Mouse (Mus musculus) heart, postnatal 4 days (tissue): ENCODE measurements around the gene Rrn3. TPM values are rescaled to one million over a fixed set of nuclear protein-coding genes. Genes with fewer than 3 reads are reported as not detected.
A peak's percentile ranks its signal among the peaks of the same experiment; 100 is the strongest.
"Not testable (repeated sequence)": the region's sequence is repeated elsewhere in the genome, so short reads cannot be mapped to it uniquely, and the experiment has no call there.

Source experiments
- DNase-seq: peaks from one replicate; pipeline ENCODE4 v3.0.0; 2021
- total RNA-seq, 2 experiments: library from RNA; stranded (reverse); gene quantifications; 2 replicates each; pipeline ENCODE4 v1.2.3; 2021

Gene Rrn3
- total RNA-seq, 2 experiments from 2014 or later, result 46.7 to 49.4 TPM

- not testable (repeated sequence) for DNase-seq
Measured at GRCm38 (mm10) chr16:13793441-13793840, 12.9 kb downstream of the Rrn3 start.

GRCm38 (mm10) chr16:13796746-13797175, 16.3 kb downstream of the Rrn3 start:
- DNase-seq, result no peak

DNA sequence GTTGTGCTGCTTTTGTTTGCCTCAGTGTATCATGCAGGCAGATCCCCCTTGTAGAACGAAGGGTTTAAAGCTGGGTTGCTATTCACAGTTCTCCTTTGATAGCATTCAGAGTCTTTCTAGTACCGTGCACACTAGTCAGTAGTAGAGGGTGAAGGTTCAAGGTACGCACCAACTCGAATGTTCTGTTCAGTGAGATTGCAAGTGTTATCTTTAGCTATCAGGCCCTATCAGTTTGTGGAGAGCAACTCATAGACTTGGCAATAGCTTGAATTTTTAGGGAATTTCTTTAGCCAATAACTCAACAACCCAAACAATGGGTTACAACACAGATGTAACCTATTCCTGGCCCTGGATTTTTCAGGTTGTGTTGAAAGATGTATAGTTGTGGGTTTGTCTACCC, 20.7 kb downstream of the Rrn3 start:
- no peak for DNase-seq

DNA sequence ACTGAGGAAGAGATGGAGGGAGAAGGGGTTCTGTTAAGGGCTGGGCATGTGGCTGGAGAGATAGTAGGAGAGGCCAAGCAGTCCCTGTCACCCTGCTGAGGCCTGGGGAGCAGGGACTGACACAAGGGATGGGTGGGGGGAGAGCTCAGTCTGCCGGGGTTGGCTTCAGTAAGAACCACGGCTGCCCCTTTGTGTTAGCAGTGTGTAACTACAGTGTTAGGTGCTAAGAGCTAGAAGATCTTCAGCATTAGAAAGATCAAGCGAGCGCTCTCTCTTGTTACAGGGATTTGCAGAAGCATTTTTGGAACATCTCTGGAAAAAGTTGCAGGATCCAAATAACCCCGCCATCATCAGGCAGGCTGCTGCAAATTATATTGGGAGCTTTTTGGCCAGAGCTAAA, 24.2 kb downstream of the Rrn3 start:
- DNase-seq, result no peak

DNA sequence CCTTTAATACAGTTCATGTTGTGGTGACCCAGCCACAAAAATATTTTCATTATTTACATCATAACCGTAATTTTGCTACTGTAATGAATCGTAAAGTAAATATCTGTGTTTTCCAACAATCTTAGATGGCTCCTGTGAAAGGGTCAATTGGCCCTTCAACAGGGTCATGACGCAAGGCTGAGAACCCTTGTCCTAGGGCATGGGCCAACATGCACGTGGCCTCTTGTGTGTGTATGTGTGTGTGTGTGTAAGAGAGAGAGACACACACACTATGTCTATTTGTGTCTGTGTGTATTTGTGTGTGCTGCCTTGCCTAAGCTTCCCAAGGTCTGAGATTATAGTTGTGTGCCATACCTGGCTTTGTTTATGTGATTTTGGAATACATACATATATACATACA, 27.1 kb downstream of the Rrn3 start:
- no peak for DNase-seq

DNA sequence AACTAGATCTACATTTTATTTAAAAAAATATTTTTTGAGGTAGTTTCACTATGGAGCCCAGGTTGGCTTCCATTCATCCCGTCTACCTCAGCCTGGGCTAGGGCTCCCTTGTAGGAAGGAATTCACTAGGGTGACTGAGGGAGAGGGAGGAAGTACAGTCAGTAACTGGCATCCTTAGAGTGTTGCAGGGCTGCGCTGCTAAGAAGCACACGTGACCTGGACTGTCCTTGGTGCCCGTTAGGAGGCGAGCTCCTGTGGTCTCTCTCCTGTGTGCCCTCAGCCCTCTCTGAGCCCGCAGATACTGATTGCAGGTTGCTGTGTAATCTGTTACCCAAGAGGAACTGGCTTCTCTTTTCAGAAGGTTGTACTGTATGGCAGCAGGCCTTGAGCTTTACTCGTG, 27.9 kb downstream of the Rrn3 start:
- DNase-seq, result no peak

DNA sequence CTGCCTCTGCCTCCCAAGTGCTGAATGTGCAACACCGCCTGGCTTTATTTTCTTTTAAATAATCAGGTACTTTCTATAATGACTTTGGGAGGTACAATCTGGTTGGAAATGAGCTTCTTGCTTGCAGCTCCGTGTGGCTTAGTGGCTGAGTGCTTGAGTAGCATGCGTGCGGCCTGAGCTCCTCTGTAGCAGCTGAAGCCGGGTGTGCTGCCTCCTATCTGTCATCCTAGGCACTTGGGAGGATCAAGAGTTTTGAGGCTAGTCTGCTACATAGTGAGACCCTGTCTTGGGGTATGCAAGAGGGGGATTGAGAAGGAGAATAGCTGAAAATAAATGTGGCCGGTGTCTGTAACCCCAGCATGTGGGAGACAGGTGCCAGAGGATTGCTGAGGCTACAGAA, 31.6 kb downstream of the Rrn3 start:
- DNase-seq, result no peak

GRCm38 (mm10) chr16:13813200-13813599, 32.7 kb downstream of the Rrn3 start:
- DNase-seq, result no peak

DNA sequence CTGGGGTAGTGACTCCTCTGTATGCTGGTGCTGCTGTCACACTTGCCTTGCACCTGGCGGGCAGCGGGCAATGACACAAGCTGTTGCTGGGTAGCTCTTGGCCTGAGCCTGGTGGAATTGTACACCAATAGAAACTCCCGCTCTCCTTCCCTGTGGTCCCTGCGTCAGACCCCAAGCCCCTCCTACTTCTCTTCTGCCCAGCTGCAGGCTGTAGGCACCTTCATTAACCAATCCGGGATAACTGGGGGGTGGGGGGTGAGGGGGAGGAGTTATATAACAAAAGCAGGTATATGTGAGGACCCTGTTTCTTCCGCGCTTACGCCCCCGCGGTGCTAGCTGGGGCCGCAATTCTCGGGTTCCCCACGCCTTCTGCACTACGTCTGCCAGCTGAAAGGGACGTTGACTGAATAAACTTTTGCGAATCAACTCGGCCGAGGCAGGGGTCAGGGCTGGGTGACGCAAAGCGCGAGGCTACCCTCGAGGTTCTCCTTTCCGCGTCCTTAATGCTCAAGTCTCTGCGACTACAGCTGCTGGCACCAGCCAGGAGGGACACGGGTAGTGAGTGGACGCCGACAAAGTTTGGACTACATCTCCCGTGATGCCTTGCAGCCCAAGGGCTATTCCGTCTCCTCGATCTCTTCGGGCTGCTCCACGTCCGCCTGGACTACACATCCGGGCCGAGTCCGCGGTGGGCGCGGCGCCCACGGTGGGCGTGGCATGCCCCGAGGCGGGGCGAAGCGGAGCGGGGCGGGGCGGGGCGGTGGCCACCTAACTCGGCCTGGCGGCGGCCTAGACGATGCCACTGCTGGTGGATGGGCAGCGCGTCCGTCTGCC, 38.3 kb downstream of the Rrn3 start, which contains the start of gene Ntan1:
Gene Ntan1, plus strand, starts transcription at position 286 of the 834 bp plus-strand sequence.
- peak; percentile 98 for DNase-seq

DNA sequence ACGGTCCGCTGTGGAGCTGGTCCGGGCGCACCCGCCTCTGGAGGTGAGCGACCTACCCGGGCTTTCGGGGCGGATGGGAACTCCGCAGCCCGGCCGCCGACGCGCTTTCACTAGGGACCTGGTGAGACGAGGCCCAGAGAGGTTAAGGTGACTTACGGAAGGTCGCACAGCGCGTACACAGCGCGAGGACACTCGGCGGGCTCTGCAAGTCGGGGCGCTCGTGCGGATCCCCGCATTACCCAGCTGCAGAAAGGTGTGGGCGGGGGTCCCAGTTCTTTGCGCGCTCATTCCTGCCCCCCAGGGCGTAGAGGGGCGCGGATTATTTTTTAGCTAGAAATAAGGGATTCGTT, 38.9 kb downstream of the Rrn3 start:
- DNase-seq, result no peak

- no peak for DNase-seq
Measured at GRCm38 (mm10) chr16:13819806-13820500, 39.4 kb downstream of the Rrn3 start.

DNA sequence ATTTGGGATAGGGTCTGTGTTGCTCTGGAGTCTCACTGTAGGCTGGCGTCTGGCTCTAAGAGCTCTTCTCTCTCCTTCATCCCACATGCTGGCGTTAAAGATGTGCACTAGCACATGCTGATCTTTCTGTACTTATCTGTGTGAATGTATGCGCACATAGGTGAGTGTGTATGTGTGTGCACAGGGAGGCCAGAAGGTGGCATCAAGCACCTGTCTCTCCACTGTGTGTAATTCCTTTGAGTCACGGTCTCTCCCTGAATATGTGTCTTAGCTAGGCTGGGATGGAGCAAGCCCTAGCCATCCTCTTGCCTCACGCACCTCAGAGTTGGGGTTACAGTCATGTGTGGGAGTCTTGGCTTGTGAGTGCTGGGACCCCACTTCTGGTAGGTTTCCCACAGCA, 40.3 kb downstream of the Rrn3 start:
- DNase-seq, result no peak

- no peak for DNase-seq
Measured at GRCm38 (mm10) chr16:13825781-13826490, 45.4 kb downstream of the Rrn3 start.

DNA sequence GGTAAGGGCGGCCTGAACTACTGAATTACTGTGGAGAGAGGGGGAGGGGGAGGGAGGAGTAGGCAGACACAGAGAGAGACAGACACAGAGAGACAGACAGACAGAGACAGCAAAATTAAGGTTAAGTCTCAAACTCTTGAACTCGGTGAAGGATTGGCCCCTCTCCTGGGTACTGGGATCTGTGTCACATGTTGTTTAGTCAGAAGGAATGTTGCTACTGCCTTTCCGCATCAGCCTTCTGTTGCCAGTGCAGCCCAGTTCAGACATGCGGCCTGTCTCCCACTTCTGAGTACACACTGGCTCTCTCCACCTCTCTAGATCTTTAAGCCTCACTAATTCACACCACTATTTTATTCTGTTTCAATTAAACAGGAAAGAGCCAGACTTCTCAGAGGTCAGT, 46.0 kb downstream of the Rrn3 start:
- DNase-seq, result no peak

DNA sequence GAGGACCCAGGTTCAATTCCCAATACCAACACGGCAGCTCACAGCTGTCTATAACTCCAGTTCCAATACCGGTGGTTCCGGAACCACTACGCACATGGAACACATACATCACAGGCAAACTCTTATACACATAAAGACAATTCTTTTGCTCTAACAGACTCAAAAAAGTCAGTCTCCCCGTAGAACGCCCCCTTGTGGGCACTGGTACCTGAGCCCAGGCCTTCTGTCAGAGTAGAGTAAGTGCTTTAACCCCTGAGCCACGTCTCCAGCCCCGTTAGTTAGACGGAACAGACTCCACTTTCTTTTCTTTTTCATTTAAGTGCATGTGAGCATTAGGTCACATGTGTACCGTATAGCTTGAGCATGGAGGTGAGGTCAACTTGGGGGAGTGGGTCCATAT, 49.9 kb downstream of the Rrn3 start:
- DNase-seq, result no peak

GRCm38 (mm10) chr16:13831606-13832005, 51.1 kb downstream of the Rrn3 start:
- no peak for DNase-seq

DNA sequence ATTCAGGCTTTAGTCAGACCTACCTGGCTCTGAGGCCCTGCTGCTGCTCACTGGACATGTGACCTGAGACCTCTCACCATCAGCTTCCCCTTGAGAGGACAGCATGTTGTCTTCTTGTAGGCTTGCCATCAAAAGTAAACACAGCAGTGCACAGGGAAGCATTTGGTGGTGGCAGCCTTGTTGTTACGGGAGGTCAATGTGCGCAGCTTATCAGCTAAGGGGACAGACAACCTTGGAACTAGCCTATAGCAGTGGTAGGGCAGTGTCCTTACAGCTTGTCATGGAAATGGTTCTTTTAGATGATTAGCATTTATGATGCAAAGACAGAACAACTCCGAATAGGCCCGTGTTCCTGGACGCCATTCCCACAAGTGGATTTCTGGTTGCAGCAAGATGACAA, 53.9 kb downstream of the Rrn3 start:
- DNase-seq, result no peak

GRCm38 (mm10) chr16:13840056-13840455, 59.5 kb downstream of the Rrn3 start:
- no peak for DNase-seq

GRCm38 (mm10) chr16:13840956-13841355, 60.4 kb downstream of the Rrn3 start:
- DNase-seq, result no peak

DNA sequence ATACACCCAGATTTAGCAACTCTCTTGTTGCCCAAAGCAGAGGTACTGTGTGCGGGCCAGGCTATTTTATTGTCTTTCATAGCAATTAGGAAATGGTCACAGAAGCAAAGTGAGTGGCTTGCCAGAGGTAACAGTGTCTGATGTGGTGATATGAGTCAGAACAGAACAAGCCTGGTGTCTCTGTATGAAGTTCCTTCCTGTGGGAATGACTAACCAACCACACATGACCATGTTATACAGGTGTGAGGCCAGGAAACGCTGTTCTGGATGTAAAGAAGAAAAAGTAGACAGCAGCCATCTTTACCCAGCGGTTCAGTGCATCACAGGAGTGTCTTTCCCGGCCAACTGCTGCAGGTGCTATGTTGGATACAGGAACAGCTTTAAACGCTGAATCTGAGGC, 64.5 kb downstream of the Rrn3 start:
- DNase-seq, result no peak

DNA sequence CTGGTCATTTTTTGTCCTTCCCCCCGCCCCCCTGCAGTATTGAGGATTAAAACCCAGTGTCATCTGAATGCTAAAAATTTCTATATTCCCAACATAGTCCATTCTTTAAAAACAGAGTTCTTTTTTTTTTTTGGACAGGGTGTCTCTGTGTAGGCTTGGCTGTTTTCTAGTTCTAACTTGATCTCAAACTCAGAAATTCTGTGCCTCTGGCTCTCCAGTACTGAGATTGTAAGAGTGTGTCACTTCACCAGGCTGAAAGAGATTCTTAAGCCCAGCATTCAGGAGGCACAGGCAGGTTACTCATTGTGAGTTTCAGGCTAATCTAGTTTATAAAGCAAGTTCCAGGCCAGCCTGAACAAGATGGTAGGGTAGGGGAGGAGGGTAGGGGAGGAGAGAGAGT, 66.2 kb downstream of the Rrn3 start:
- DNase-seq, result no peak

DNA sequence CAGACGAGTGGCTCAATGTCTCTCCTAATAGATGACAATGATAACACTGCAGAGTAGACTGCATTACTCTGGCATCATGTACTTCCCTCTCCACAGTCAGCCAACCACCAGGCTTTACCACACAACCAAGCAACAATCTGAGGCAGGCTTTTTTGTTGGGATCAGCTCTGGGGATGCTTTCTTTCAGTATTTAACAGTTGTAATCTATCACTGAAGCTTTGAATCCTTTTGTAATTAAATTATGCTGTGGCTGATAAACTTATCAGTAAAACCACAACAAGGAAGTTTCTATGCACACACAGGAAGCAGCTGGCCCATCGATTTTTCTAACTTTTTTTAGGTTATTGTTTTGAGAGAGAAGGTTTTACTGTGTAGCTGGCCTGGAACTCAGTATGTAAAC, 67.8 kb downstream of the Rrn3 start:
- DNase-seq, result no peak

- no peak for DNase-seq
Measured at GRCm38 (mm10) chr16:13851446-13851845, 70.9 kb downstream of the Rrn3 start.
